In the genomic region with DNA sequence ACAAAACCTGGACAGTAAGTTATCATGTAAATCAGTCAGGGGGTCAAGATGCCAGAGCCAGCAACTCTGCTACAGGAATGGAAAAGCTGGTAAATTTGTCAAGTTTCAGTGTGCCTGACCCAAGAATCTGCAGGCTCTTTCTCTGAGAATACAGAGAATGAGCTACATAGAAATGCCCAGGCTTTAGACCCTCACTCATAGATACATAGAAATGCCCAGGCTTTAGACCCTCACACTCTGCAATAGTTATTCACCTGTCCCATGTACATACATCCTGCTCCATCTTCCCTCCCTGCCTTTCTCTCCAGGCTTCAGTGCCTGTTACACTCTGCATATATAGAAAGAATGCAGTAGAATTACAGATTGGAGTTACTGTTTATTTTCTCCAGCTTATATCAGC, we compare ENCODE assay signal across 10 mouse cellular contexts.
DNase-seq lines count a peak whose midpoint lies in the region; ATAC-seq and TF ChIP-seq lines count a peak whose summit lies in the region.
"Had no signal": no experiment of that assay in that cellular context is flagged by ENCODE, and none has a peak within 500 bp of the region (broad histone marks: within the 10 kb centered on the region; RNA-seq: fewer than 3 reads in every experiment).

No protein-coding gene starts in this region.

- no peak for TF ChIP-seq POLR2A in kidney, adult 2 months (IDR thresholded peaks at IDR 0.05; ENCODE audit: low read depth, low read length)

- peaks cover 6% of the 10 kb centered on the region; the same call in 1 of the 2 replicates for H3K4me1 ChIP-seq in liver, embryonic 12.5 days
- H3K4me1 ChIP-seq in liver, postnatal 0 days (ENCODE audit: insufficient read depth), result peaks cover 11% of the 10 kb centered on the region; the same call in 1 of the 2 replicates
- H3K4me1 ChIP-seq in forebrain, embryonic 12.5 days, result peaks cover 40% of the 10 kb centered on the region
- H3K4me1 ChIP-seq in hindbrain, embryonic 15.5 days (replicated peaks), result peaks cover 33% of the 10 kb centered on the region
- H3K4me1 ChIP-seq in neural tube, embryonic 15.5 days, result peaks cover 39% of the 10 kb centered on the region
- H3K4me1 ChIP-seq in kidney, adult 2 months (ENCODE audit: control insufficient read depth, insufficient read depth, low read length), result peaks cover 7% of the 10 kb centered on the region; the same call in 1 of the 2 replicates

- no peak for DNase-seq in liver, postnatal 0 days
- no peak for DNase-seq in kidney, adult 2 months
- DNase-seq in left cerebral cortex, adult 11 months (ENCODE audit: low spot score), result no peak

- H3K27me3 ChIP-seq in liver, embryonic 12.5 days (replicated peaks), result no peaks in the 10 kb centered on the region
- H3K27me3 ChIP-seq in liver, postnatal 0 days (ENCODE audit: insufficient read depth, low read length), result no peaks in the 10 kb centered on the region
- H3K27me3 ChIP-seq in forebrain, embryonic 12.5 days, result no peaks in the 10 kb centered on the region
- H3K27me3 ChIP-seq in hindbrain, embryonic 15.5 days, result no peaks in the 10 kb centered on the region
- no peaks in the 10 kb centered on the region for H3K27me3 ChIP-seq in neural tube, embryonic 15.5 days (replicated peaks)
- no peaks in the 10 kb centered on the region for H3K27me3 ChIP-seq in kidney, adult 2 months (replicated peaks; ENCODE audit: control insufficient read depth, insufficient read depth, low read length)
- H3K27me3 ChIP-seq: embryonic facial prominence, embryonic 15.5 days; kidney, embryonic 15.5 days had no signal

- H3K4me3 ChIP-seq in liver, embryonic 12.5 days, result no peak overlapping the region
- H3K4me3 ChIP-seq in liver, postnatal 0 days (ENCODE audit: low read depth, low read length), result no peak overlapping the region
- no peak overlapping the region for H3K4me3 ChIP-seq in forebrain, embryonic 12.5 days (replicated peaks)
- no peak overlapping the region for H3K4me3 ChIP-seq in hindbrain, embryonic 15.5 days
- H3K4me3 ChIP-seq in neural tube, embryonic 15.5 days (replicated peaks), result no peak overlapping the region
- H3K4me3 ChIP-seq in kidney, adult 2 months (ENCODE audit: insufficient read depth, low read depth, low read length), result no peak overlapping the region
- H3K4me3 ChIP-seq: embryonic facial prominence, embryonic 15.5 days; kidney, embryonic 15.5 days had no signal

- no peak overlapping the region for H3K4me2 ChIP-seq in liver, embryonic 12.5 days
- no peak overlapping the region for H3K4me2 ChIP-seq in liver, postnatal 0 days (ENCODE audit: low read depth, low read length)
- H3K4me2 ChIP-seq in forebrain, embryonic 12.5 days, result no peak overlapping the region
- no peak overlapping the region for H3K4me2 ChIP-seq in hindbrain, embryonic 15.5 days
- no peak overlapping the region for H3K4me2 ChIP-seq in neural tube, embryonic 15.5 days
- H3K4me2 ChIP-seq: embryonic facial prominence, embryonic 15.5 days; kidney, embryonic 15.5 days had no signal

- no peak overlapping the region for H3K27ac ChIP-seq in liver, embryonic 12.5 days
- no peak overlapping the region for H3K27ac ChIP-seq in liver, postnatal 0 days (ENCODE audit: low read depth)
- H3K27ac ChIP-seq in forebrain, embryonic 12.5 days, result peak overlapping the region; percentile 73
- peak overlapping the region; percentile 58 for H3K27ac ChIP-seq in hindbrain, embryonic 15.5 days (replicated peaks)
- H3K27ac ChIP-seq in neural tube, embryonic 15.5 days (replicated peaks), result peak overlapping the region; percentile 62; the same call in 1 of the 2 replicates
- no peak overlapping the region for H3K27ac ChIP-seq in kidney, adult 2 months (ENCODE audit: insufficient read depth, low read depth, low read length)
- H3K27ac ChIP-seq: embryonic facial prominence, embryonic 15.5 days; kidney, embryonic 15.5 days had no signal

- ATAC-seq in liver, embryonic 12.5 days, result peak; percentile 31; the same call in 1 of the 2 replicates
- ATAC-seq in liver, postnatal 0 days, result no peak
- peak; percentile 21; the same call in 1 of the 2 replicates for ATAC-seq in forebrain, embryonic 12.5 days (ENCODE audit: low FRiP score)
- ATAC-seq in hindbrain, embryonic 15.5 days (ENCODE audit: low FRiP score, low read depth), result no peak
- ATAC-seq in neural tube, embryonic 15.5 days (ENCODE audit: low FRiP score), result no peak

- TF ChIP-seq CTCF in liver, postnatal 0 days (IDR thresholded peaks at IDR 0.05; ENCODE audit: low read depth), result no peak
- TF ChIP-seq CTCF in kidney, adult 2 months (conservative IDR thresholded peaks at IDR 0.05; ENCODE audit: insufficient read depth, insufficient read length, low read depth, low read length), result no peak

- 0 out of 2 replicates have a peak, but pooled peaks cover 3% of the 10 kb centered on the region for H3K36me3 ChIP-seq in liver, embryonic 12.5 days
- H3K36me3 ChIP-seq in liver, postnatal 0 days (replicated peaks; ENCODE audit: insufficient read depth, low read length), result peaks cover 4% of the 10 kb centered on the region; the same call in 1 of the 2 replicates
- H3K36me3 ChIP-seq in forebrain, embryonic 12.5 days (replicated peaks), result peaks cover 23% of the 10 kb centered on the region
- peaks cover 13% of the 10 kb centered on the region for H3K36me3 ChIP-seq in hindbrain, embryonic 15.5 days
- peaks cover 28% of the 10 kb centered on the region for H3K36me3 ChIP-seq in neural tube, embryonic 15.5 days
- no peaks in the 10 kb centered on the region for H3K36me3 ChIP-seq in kidney, adult 2 months (ENCODE audit: control insufficient read depth, insufficient read depth, low read length)
- H3K36me3 ChIP-seq: embryonic facial prominence, embryonic 15.5 days; G1E; kidney, embryonic 15.5 days had no signal

- no peak for TF ChIP-seq EP300 in liver, postnatal 0 days (IDR thresholded peaks at IDR 0.05; ENCODE audit: low read depth)

- no peaks in the 10 kb centered on the region for H3K9me3 ChIP-seq in liver, embryonic 12.5 days (replicated peaks)
- H3K9me3 ChIP-seq in liver, postnatal 0 days (ENCODE audit: low read length), result no peaks in the 10 kb centered on the region
- no peaks in the 10 kb centered on the region for H3K9me3 ChIP-seq in forebrain, embryonic 12.5 days
- H3K9me3 ChIP-seq in hindbrain, embryonic 15.5 days, result no peaks in the 10 kb centered on the region
- no peaks in the 10 kb centered on the region for H3K9me3 ChIP-seq in neural tube, embryonic 15.5 days (replicated peaks)
- H3K9me3 ChIP-seq: embryonic facial prominence, embryonic 15.5 days; G1E; kidney, embryonic 15.5 days had no signal

- no peak overlapping the region for H3K9ac ChIP-seq in liver, embryonic 12.5 days
- no peak overlapping the region for H3K9ac ChIP-seq in liver, postnatal 0 days (replicated peaks)
- H3K9ac ChIP-seq in forebrain, embryonic 12.5 days, result no peak overlapping the region
- H3K9ac ChIP-seq in hindbrain, embryonic 15.5 days, result no peak overlapping the region
- no peak overlapping the region for H3K9ac ChIP-seq in neural tube, embryonic 15.5 days (replicated peaks)
- H3K9ac ChIP-seq: embryonic facial prominence, embryonic 15.5 days; kidney, embryonic 15.5 days had no signal

Comparison
In these comparisons a context has a peak if more than half of its experiments do, and no peak if none do; other contexts are left out.
1. ATAC-seq: peak in liver, embryonic 12.5 days (single experiment) and forebrain, embryonic 12.5 days (single experiment); none in liver, postnatal 0 days (single experiment), hindbrain, embryonic 15.5 days (single experiment) and neural tube, embryonic 15.5 days (single experiment).
2. H3K27ac ChIP-seq: peak in forebrain, embryonic 12.5 days (single experiment), hindbrain, embryonic 15.5 days (single experiment) and neural tube, embryonic 15.5 days (single experiment); none in liver, embryonic 12.5 days (single experiment), liver, postnatal 0 days (single experiment) and kidney, adult 2 months (single experiment).